Mouse (Mus musculus) liver, postnatal 0 days (tissue): ENCODE results near the gene Mlxip.

Source experiments
- CTCF ChIP-seq: sonication (generic); IDR thresholded peaks from 2 replicates; pipeline ENCODE4 v1.5.1; 2016; ENCODE audit warnings: antibody characterized with exemption, low read depth
- EP300 ChIP-seq: IDR thresholded peaks from 2 replicates; pipeline ENCODE4 v1.6.1; 2016; ENCODE audit warnings: antibody characterized with exemption, low read depth, mild to moderate bottlenecking

DNA sequence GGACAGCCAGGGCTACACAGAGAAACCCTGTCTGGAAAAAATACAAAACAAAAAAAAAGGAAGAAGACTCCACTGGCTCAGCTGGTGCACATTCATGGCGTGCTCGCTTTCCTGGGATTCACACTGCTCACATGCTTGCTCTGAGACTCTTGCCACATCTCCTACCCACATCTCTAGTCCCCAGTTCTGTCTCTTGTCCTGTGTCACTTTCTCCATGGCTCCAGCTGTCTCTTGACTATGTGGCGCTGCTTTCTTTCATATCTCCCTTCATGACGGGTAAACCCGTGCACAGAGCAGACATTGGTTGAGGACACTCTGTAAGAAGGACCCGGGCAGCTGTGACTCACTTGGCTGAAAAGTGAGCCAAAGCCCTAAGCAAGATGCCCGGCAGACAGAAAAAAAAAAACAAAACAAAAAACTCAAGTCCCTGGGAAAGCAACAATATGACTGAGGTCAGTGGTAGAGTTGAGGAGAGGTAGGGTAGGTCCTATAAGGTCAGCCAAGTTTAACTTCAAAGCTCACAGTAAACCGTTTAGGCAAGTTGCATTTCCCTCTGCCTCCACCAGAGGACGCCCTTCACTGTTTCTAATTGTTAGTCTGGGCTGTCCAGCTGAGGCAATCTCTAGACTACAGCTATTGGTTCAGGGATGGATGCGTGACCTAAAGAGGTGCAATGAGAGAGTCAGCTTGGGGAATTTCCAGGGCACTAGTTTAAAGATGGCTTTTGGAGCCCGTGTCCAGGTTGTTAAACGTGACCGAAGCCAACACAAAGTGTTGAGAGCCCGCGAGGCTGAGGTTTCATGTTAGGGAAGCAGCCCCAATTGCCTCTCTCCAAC is 17.3 kb upstream of the Mlxip start:
- TF ChIP-seq CTCF (peak; percentile 97), EP300 (no peak)
